Mouse (Mus musculus): ENCODE measurements around the gene Slc4a11.

Slc4a11 gene

GRCm38 (mm10) chr2:130697153-130697810 is at the start of gene Slc4a11:
Slc4a11 (minus strand) TSS chr2:130697519.
- DNase-seq (ENCODE audit: low read depth, low spot score): peak; percentile 96

GRCm38 (mm10) chr2:130743576-130743975 is 46.3 kb upstream of the Slc4a11 start:
- DNase-seq (ENCODE audit: low read depth, low spot score): peak; percentile 56

- no peak for DNase-seq (ENCODE audit: low read depth, low spot score)
Observed at GRCm38 (mm10) chr2:130740096-130740495, 42.8 kb upstream of the Slc4a11 start.

GRCm38 (mm10) chr2:130738019-130738418 is 40.7 kb upstream of the Slc4a11 start:
- no peak for DNase-seq (ENCODE audit: low read depth, low spot score)

- DNase-seq (ENCODE audit: low read depth, low spot score): no peak
Observed at GRCm38 (mm10) chr2:130735281-130735680, 38.0 kb upstream of the Slc4a11 start.

GRCm38 (mm10) chr2:130733444-130733843 is 36.1 kb upstream of the Slc4a11 start:
- DNase-seq (ENCODE audit: low read depth, low spot score): no peak

- no peak for DNase-seq (ENCODE audit: low read depth, low spot score)
Observed at GRCm38 (mm10) chr2:130731855-130732254, 34.5 kb upstream of the Slc4a11 start.

GRCm38 (mm10) chr2:130730746-130731145 is 33.4 kb upstream of the Slc4a11 start:
- DNase-seq (ENCODE audit: low read depth, low spot score): no peak

- no peak for DNase-seq (ENCODE audit: low read depth, low spot score)
Observed at GRCm38 (mm10) chr2:130728906-130729585, 31.7 kb upstream of the Slc4a11 start.

- no peak for DNase-seq (ENCODE audit: low read depth, low spot score)
Observed at GRCm38 (mm10) chr2:130727752-130728151, 30.4 kb upstream of the Slc4a11 start.

GRCm38 (mm10) chr2:130724369-130724768 is 27.1 kb upstream of the Slc4a11 start:
- DNase-seq (ENCODE audit: low read depth, low spot score): no peak

GRCm38 (mm10) chr2:130717951-130718350 is 20.6 kb upstream of the Slc4a11 start:
- no peak for DNase-seq (ENCODE audit: low read depth, low spot score)

- no peak for DNase-seq (ENCODE audit: low read depth, low spot score)
Observed at GRCm38 (mm10) chr2:130707057-130707456, 9.7 kb upstream of the Slc4a11 start.

GRCm38 (mm10) chr2:130706602-130707001 is 9.3 kb upstream of the Slc4a11 start:
- DNase-seq (ENCODE audit: low read depth, low spot score): no peak

- peak; percentile 34 for DNase-seq (ENCODE audit: low read depth, low spot score)
Observed at GRCm38 (mm10) chr2:130705178-130705577, 7.9 kb upstream of the Slc4a11 start.

GRCm38 (mm10) chr2:130704040-130705001 is 7.0 kb upstream of the Slc4a11 start:
- DNase-seq (ENCODE audit: low read depth, low spot score): peak; percentile 26

GRCm38 (mm10) chr2:130697821-130698266 is 525 bp upstream of the Slc4a11 start:
- DNase-seq (ENCODE audit: low read depth, low spot score): no peak

- peak; percentile 68 for DNase-seq (ENCODE audit: low read depth, low spot score)
Observed at GRCm38 (mm10) chr2:130696700-130697152, 593 bp downstream of the Slc4a11 start.

GRCm38 (mm10) chr2:130693563-130693962 is 3.8 kb downstream of the Slc4a11 start:
- peak; percentile 26 for DNase-seq (ENCODE audit: low read depth, low spot score)

GRCm38 (mm10) chr2:130689011-130689410 is 8.3 kb downstream of the Slc4a11 start:
- DNase-seq (ENCODE audit: low read depth, low spot score): no peak

GRCm38 (mm10) chr2:130685426-130685825 is 11.9 kb downstream of the Slc4a11 start:
- peak; percentile 50 for DNase-seq (ENCODE audit: low read depth, low spot score)

GRCm38 (mm10) chr2:130681531-130681930 is 15.8 kb downstream of the Slc4a11 start:
- no peak for DNase-seq (ENCODE audit: low read depth, low spot score)
